Mouse (Mus musculus) 3134 (cell line): Measurements from ENCODE around the gene Hpn.

Experiments
- DNase-seq: peaks from one replicate; pipeline ENCODE4 v3.0.0-alpha.2; 2011; ENCODE audit warnings: low spot score; ENCODE audit not compliant: insufficient read length; ENCODE audit errors: extremely low read depth

Hpn gene

DNA sequence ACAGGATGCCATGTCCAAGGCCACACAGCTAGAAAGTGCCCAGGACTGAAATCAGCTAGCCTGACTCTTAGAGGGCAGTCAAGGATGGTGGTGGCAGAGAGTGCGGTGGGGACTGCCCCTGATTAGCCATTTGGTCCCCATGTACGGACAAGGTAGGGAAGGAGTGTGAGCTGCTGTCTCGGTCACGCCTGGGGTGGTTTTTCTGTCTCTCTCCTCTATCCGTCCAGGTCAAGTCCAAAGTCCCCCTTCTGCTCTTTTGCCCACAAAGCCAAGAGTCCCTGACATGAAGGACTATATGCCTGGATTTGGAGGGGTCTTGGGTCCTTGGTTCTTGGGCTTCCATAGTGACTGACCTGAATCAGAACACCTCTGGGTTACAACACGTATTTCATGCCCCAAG is 1.3 kb downstream of the Hpn start:
- DNase-seq = no peak

DNA sequence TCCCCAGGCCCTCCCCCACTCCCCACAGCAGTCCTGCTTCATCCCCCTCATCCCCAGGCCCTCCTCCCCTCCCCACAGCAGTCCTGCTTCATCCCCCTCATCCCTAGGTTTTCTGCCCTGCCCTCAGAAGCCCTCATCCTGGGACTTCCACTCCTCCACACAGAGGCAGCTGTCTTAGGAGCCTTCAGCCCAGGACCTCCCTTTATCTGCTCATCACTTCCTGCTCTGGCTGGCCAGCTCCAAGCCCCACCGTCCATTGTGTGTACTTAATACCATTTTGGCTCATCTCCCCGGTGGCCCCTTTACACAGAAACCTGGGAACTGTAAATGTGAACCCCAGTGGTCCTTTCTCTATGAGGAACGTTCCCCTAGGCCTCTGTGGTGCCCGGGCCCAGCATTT is 3.1 kb downstream of the Hpn start:
- DNase-seq = no peak

- DNase-seq = no peak
Measured at GRCm38 (mm10) chr7:31110861-31111385, 4.2 kb downstream of the Hpn start.

DNA sequence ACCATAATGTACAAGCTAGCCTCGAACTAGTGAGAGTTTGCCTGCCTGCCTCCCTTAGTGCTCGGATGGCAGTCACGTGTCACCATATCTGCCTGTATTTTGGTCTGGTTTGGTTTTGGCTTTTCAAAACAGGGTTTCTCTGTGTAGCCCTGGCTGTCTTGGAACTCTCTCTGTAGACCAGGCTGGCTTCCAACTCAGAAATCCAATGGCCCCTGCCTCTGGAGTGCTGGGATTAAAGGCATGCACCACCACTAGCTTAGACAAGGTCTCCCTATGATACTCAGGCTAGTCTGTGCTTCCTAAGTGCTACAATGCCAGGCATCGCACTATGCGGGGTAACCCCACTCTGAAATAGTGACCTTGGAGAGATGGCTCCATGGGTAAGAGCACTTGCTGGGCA is 5.3 kb downstream of the Hpn start:
- DNase-seq = no peak

GRCm38 (mm10) chr7:31109091-31109490 is 6.0 kb downstream of the Hpn start:
- DNase-seq = no peak

DNA sequence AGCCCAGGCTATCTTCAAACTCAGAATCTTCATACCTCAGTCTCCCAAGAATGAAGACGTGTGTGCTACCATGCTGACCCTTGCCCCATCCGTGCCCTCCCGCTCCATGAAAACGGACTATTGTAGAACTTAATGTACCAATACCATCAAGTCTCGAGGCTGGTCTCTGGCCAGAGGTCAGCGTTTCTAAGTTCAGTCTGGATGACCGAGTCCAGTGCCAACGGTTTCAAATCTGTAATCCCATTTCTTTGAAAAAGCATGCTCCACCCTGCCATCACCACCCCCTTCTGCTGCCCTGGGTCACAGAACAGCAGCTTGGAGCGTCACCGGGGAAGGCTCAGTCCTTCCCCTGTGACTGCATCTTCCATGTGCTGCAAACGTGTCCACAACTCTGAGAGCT is 7.3 kb downstream of the Hpn start:
- DNase-seq = no peak

DNA sequence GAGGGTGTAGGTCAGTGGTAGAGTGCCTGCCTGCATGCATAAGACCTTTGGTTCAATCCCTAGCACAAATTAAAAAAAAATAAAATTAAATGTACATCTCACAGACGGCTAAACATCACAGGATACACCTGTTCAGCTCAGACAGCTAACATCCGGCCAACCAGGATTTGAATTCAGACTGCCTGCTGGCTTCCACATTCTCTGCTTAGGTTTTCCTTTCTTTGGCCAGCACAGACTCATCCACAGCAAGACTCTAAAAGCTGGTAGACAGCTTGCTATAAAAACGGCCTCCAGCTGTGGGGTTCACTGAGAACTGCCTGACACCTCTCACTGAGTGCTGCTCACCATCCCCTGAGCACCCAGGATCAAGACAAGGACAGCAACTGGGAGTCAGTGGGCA is 8.9 kb downstream of the Hpn start:
- no peak for DNase-seq

- DNase-seq = peak; percentile 37
Measured at GRCm38 (mm10) chr7:31105061-31105768, 9.9 kb downstream of the Hpn start.

GRCm38 (mm10) chr7:31100786-31101185 is 14.3 kb downstream of the Hpn start:
- no peak for DNase-seq

GRCm38 (mm10) chr7:31099612-31099982 is 15.5 kb downstream of the Hpn start:
- no peak for DNase-seq

- peak; percentile 57 for DNase-seq
Measured at GRCm38 (mm10) chr7:31098697-31099611, 16.1 kb downstream of the Hpn start.

DNA sequence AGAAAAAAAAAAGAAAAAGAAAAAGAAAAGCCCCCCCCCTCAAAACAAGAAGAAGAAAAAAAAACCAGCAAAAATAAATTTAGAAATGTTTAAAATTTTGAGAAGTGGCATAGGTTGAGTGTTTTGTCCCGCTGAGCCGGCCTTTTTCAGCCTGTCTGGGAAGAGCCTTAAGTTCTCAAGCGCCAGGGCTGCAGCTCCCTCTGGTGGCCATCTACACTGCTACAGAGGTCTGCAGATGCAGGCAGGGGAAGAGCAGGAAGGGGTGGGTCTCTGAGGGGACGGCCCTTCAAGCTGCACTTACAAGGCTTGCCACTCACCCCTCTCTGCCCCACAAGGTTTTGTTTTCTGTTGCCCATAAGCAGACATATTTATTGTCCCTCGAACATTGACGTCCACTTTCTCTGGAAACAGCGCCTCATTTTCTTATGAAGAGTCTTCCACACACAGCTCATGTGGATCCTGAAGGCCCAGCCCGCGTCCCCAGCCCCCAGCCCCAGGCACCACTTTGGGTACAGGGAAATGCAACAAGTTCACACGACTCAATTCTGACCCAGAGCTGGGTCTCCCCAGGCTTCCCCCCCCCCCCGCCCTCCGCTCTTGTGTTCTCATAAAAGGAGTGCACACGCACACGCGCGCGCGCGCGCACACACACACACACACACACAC is 17.4 kb downstream of the Hpn start:
- peak; percentile 60 for DNase-seq

GRCm38 (mm10) chr7:31096892-31097564 is 18.1 kb downstream of the Hpn start:
- no peak for DNase-seq

- no peak for DNase-seq
Measured at GRCm38 (mm10) chr7:31094774-31095501, 20.2 kb downstream of the Hpn start.

GRCm38 (mm10) chr7:31089721-31090120 is 25.4 kb downstream of the Hpn start:
- no peak for DNase-seq

DNA sequence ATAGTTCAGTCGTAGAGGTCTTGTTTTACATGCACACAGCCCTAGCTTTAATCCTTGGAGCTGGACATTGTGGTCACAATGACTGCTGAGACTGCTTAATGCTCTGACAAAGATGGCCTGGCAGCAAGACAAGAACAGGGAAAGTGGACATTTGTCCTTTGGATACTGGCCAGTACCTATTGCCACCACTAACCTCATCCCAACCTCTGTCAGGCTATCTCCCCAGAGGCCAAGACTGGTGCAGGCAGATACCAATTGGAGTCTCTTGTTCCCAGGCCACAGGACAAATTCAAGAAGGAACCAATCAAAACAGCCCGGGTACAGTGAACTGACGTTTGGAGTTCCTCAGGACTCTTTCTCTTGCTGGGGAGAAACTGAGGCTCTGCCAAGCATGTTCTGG is 26.9 kb downstream of the Hpn start:
- no peak for DNase-seq

GRCm38 (mm10) chr7:31087262-31087661 is 27.8 kb downstream of the Hpn start:
- no peak for DNase-seq

DNA sequence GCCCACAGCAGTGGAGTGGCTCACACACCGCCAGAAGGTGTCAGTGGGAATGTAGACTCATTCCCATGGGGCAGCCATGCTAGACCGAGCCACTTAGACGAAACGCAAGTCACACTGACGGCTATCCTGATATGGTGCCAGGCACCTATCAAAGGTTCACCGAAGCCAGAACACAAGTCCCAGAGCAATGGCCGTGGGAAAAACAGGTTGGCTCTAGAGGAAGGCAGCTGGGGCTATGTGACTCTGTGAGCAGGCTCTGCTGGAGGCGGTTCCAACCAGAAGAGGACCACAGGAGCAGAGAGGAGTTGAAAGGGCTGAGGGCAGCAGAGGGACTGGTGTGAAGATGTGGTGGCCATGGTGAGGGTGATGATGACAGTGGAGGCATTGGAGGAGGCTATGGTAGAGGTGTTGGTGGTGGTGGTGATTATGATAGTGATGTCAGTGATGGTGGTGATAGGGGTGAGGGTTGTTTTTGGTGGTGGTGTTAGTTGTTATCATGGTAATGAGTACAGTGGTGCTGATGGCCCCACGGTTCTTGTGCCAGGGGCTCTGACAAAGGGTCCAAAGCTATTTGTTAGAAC is 28.8 kb downstream of the Hpn start:
- DNase-seq = no peak

DNA sequence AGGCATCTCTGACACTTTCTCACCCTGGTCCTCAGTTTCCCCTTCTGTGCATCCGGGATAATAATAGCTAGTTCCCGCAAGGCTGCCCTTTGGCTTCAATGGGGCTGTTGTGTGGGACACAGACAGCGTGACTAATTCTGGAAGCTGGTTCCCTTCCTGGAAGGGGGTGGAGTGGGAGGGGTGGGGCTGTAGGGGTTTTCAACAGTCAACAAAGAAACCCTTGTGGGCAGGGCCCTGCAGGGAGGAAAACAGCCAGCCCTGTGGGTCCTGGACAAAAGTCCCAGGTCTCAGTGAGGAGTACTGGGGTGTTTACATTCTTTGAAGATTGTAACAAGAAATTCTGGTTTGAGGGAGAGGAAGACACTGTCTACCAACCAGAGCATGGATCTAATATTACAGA is 29.9 kb downstream of the Hpn start:
- DNase-seq = peak; percentile 45

GRCm38 (mm10) chr7:31084140-31084539 is 30.9 kb downstream of the Hpn start:
- no peak for DNase-seq
